Mouse (Mus musculus) forebrain, postnatal 0 days (tissue): ENCODE results near the gene Gucy2c. TPM values are rescaled to one million over a fixed set of nuclear protein-coding genes. Genes with fewer than 3 reads are reported as not detected.

ENCODE experiments used
- ATAC-seq: fragments of 200-750 bp; cut with Nextera tagmentation; 2 replicates; pipeline ENCODE4 v1.8.0; 2017; ENCODE audit warnings: mild to moderate bottlenecking, moderate library complexity
- DNase-seq: peaks from one replicate; pipeline ENCODE4 v3.0.0-alpha.2; 2015
- H3K27ac ChIP-seq: fragments of 300-500 bp; sonication (generic); 2 replicates; pipeline ENCODE4 v1.5.1; 2014; ENCODE audit warnings: low read depth, mild to moderate bottlenecking, antibody characterized with exemption, low read length, moderate library complexity, mixed read lengths
- H3K27me3 ChIP-seq: fragments of 300-500 bp; sonication (generic); 2 replicates; pipeline ENCODE4 v1.6.1; 2014; ENCODE audit warnings: mild to moderate bottlenecking, low read length, mixed read lengths; ENCODE audit not compliant: insufficient read depth
- H3K36me3 ChIP-seq: fragments of 300-500 bp; sonication (generic); 2 replicates; pipeline ENCODE4 v1.6.1; 2014; ENCODE audit warnings: mild to moderate bottlenecking, moderate library complexity; ENCODE audit not compliant: insufficient read depth
- H3K4me1 ChIP-seq: fragments of 300-500 bp; sonication (generic); 2 replicates; pipeline ENCODE4 v1.6.1; 2014; ENCODE audit warnings: antibody characterized with exemption; ENCODE audit not compliant: insufficient read depth
- H3K4me2 ChIP-seq: fragments of 300-500 bp; sonication (generic); 2 replicates; pipeline ENCODE4 v1.6.1; 2014; ENCODE audit warnings: low read depth, mild to moderate bottlenecking, moderate library complexity
- H3K4me3 ChIP-seq: fragments of 300-500 bp; sonication (generic); 2 replicates; pipeline ENCODE4 v1.5.1; 2014; ENCODE audit warnings: low read depth, low read length, mixed read lengths
- H3K9ac ChIP-seq: fragments of 300-500 bp; sonication (generic); 2 replicates; pipeline ENCODE4 v1.6.1; 2014; ENCODE audit warnings: mild to moderate bottlenecking
- H3K9me3 ChIP-seq: fragments of 300-500 bp; sonication (generic); 2 replicates; pipeline ENCODE4 v1.6.1; 2016; ENCODE audit warnings: low read length
- CTCF ChIP-seq: sonication (generic); IDR thresholded peaks from 2 replicates; pipeline ENCODE4 v1.5.1; 2016; ENCODE audit warnings: antibody characterized with exemption, control low read depth, low read depth
- WGBS: fragments of 180-500 bp; shearing (Covaris S2); extraction: QIAGEN DNeasy Blood & Tissue Kit; methylation state at CpG from one replicate; pipeline ENCODE4 v1.1.7; 2014; 5-methylcytosine and 5-hydroxymethylcytosine counted together
- polyA plus RNA-seq: library from polyadenylated mRNA; unstranded; fragments of >200 nt; fragmentation: Nextera tagmentation; extraction: Ambion mirVana; gene quantifications from 2 replicates; pipeline ENCODE4 v1.2.1, GENCODE M21; 2015
- total RNA-seq: library from RNA; depleted of rRNA; stranded (reverse); fragments of >200 nt; gene quantifications from 2 replicates; pipeline ENCODE4 v1.2.3, GENCODE M21; 2014

The Gucy2c gene
- total and polyA plus RNA-seq, 2 experiments from 2014 or later, result 0.42 to 0.67 TPM

DNA sequence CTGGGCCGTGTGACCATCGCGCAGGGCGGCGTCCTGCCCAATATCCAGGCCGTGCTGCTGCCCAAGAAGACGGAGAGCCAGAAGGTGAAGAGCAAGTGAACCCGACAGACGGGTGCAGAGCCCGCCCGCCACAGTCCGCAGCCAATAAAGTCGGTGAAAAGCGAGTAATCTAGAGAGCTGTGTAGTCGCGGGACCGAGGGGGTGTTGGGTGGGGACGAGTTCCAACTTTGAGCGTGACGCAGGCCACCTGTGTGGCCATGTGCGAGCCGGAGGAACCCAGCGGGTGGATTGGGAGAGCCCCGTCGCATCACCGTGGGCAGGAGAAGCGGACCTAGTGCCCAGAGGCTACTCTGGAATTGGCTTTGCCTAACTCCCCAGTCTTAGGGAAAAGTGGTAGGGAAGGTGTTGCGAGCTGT is 27.1 kb upstream of the Gucy2c start:
- Histone ChIP-seq H3K27me3 (no peaks in the 10 kb centered on the region), H3K4me2 (peak overlapping the region; percentile 95), H3K4me1 (peaks cover 4% of the 10 kb centered on the region; the same call in 1 of the 2 replicates), H3K36me3 (peaks cover 17% of the 10 kb centered on the region), H3K9ac (peak overlapping the region; percentile 69), H3K4me3 (peak overlapping the region; percentile 74), H3K27ac (no peak overlapping the region), H3K9me3 (no peaks in the 10 kb centered on the region)
- WGBS, result 2% methylated on average over 28 of the region's 28 CpGs
- ATAC-seq, result 0 out of 2 replicates have a peak, but pooled peaks have one; percentile 0
- no peak for TF ChIP-seq CTCF
- DNase-seq, result peak; percentile 17

GRCm38 (mm10) chr6:136808014-136808417 is 26.5 kb upstream of the Gucy2c start, which contains the start of gene H2afj:
H2afj (plus strand) TSS chr6:136808244.
- 2% methylated on average over 34 of the region's 34 CpGs for WGBS
- Histone ChIP-seq H3K9me3 (no peaks in the 10 kb centered on the region), H3K4me1 (peaks cover 8% of the 10 kb centered on the region), H3K36me3 (peaks cover 13% of the 10 kb centered on the region), H3K4me3 (peak within 1 kb of the TSS; percentile 74), H3K27me3 (no peaks in the 10 kb centered on the region), H3K9ac (peak within 1 kb of the TSS; percentile 69), H3K27ac (peak within 1 kb of the TSS; percentile 59; the same call in 1 of the 2 replicates), H3K4me2 (peak within 1 kb of the TSS; percentile 95)
- DNase-seq (peak; percentile 98), ATAC-seq (peak; percentile 91)
- 0 out of 2 replicates have a peak, but pooled peaks have one; percentile 22 for TF ChIP-seq CTCF

- H3K9me3 ChIP-seq, result no peaks in the 10 kb centered on the region
- H3K4me3 ChIP-seq, result peak overlapping the region; percentile 74
- TF ChIP-seq CTCF, result no peak
- H3K27me3 ChIP-seq, result no peaks in the 10 kb centered on the region
- no peak for ATAC-seq
- H3K4me1 ChIP-seq, result peaks cover 9% of the 10 kb centered on the region
- DNase-seq, result peak; percentile 34
- 0 out of 2 replicates have a peak overlapping the region, but pooled peaks have one; percentile 59 for H3K27ac ChIP-seq
- WGBS, result 40% methylated on average over 18 of the region's 18 CpGs
- H3K36me3 ChIP-seq, result peaks cover 9% of the 10 kb centered on the region
- H3K4me2 ChIP-seq, result peak overlapping the region; percentile 95
- peak overlapping the region; percentile 43 for H3K9ac ChIP-seq
These were observed 25.9 kb upstream of the Gucy2c start for GRCm38 (mm10) chr6:136807395-136808013.

DNA sequence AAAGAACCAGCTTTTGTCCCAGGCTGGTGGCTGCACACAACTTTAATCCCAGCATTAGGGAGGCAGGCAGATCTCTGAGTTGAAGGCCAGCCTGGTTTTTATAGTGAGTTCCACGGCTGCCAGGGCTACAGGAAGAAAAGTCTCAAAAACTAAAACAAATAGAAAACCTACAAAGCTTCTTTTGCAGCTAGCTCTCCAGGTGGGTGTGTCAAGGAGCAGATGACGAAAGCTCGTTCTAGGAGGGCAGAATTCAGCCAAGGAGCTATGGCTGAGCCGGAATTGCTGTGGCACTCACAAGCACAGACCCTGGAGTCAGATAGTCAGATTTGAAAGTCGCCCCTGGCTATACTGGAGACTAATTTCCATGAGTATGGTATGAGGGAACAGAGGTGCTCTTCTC is 25.3 kb upstream of the Gucy2c start:
- Histone ChIP-seq H3K27me3 (no peaks in the 10 kb centered on the region), H3K4me1 (peaks cover 9% of the 10 kb centered on the region), H3K4me2 (peak overlapping the region; percentile 95; the same call in 1 of the 2 replicates), H3K27ac (no peak overlapping the region), H3K4me3 (no peak overlapping the region), H3K9ac (no peak overlapping the region), H3K9me3 (no peaks in the 10 kb centered on the region), H3K36me3 (peaks cover 2% of the 10 kb centered on the region; the same call in 1 of the 2 replicates)
- DNase-seq (no peak), ATAC-seq (no peak)
- 67% methylated on average over 5 of the region's 5 CpGs for WGBS
- no peak for TF ChIP-seq CTCF

DNA sequence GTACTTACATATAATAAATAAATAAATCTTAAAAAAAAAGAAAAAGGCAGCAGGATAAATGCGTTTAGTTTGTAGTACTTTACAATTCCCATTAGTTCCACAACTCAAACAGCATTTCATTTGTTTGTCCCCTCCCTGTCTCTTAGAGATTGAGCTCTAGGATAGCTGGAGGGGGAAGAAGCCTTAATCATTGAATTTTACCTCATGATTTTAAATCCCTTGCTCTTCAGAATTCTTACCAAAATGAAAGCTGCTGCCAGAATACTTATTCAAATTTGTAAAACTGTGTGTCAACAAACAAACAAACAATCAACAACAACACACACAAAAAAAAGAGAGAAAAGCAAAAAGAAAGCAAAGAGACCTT is 23.8 kb upstream of the Gucy2c start:
- H3K4me2 ChIP-seq, result no peak overlapping the region
- H3K9me3 ChIP-seq, result no peaks in the 10 kb centered on the region
- H3K9ac ChIP-seq, result no peak overlapping the region
- ATAC-seq (no peak), DNase-seq (no peak)
- H3K4me3 ChIP-seq, result no peak overlapping the region
- no peaks in the 10 kb centered on the region for H3K27me3 ChIP-seq
- WGBS, result 87% methylated on average over 1 of the region's 1 CpGs
- no peaks in the 10 kb centered on the region for H3K36me3 ChIP-seq
- no peak for TF ChIP-seq CTCF
- no peak overlapping the region for H3K27ac ChIP-seq
- peaks cover 9% of the 10 kb centered on the region for H3K4me1 ChIP-seq

- peak overlapping the region; percentile 64 for H3K4me2 ChIP-seq
- H3K9ac ChIP-seq, result peak overlapping the region; percentile 90
- H3K27me3 ChIP-seq, result no peaks in the 10 kb centered on the region
- ATAC-seq (no peak), DNase-seq (no peak)
- H3K27ac ChIP-seq, result peak overlapping the region; percentile 97
- peaks cover 9% of the 10 kb centered on the region for H3K4me1 ChIP-seq
- H3K9me3 ChIP-seq, result no peaks in the 10 kb centered on the region
- H3K4me3 ChIP-seq, result peak overlapping the region; percentile 59
- no peaks in the 10 kb centered on the region for H3K36me3 ChIP-seq
- peak; percentile 12; the same call in 1 of the 2 replicates for TF ChIP-seq CTCF
- WGBS, result 26% methylated on average over 9 of the region's 9 CpGs
These were observed 23.3 kb upstream of the Gucy2c start for GRCm38 (mm10) chr6:136804705-136805408.
